Mouse (Mus musculus): ENCODE measurements around the gene Fars2.
"Not testable (repeated sequence)": the region's sequence is repeated elsewhere in the genome, so short reads cannot be mapped to it uniquely, and the experiment has no call there.

Gene Fars2

DNA sequence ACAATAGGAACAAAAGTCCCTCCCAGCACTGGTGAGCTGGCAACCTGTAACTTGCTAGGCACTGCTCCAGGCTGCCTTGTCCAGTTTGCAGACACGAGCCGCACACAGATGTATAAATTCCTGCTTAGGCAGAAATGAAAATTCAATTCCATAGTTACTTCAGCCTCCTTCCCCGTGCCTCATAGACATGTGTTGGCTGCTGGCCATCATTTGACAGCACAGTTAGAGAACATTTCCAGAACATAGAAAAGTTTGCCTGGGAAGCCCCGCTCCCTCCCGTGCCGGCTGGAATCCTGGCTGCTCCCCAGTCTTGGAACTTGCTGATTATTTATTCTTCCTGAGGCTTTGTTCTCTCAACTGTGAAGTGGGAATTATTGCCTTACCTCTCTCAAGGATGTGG is 178.6 kb downstream of the Fars2 start:
- peak; percentile 18 for DNase-seq (ENCODE audit: low spot score)

DNA sequence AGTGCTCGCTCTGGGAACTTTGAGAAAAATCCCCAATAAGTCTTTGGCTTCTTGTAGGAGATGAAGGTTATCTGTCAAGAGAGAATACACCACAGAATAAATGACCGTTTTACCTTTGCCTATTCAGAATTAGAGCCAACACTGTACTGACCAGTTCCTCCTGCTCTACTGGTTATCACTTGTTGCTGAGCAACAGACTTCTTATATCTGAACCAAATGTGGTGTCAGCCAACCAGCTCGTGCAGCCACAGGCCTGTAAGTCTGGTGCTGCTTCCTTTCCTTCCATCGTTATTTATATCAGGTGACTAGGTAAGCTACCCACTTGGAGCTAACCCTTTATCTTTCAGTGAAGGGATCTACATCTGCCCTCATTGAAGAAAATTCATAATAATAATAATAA is 179.4 kb downstream of the Fars2 start:
- DNase-seq (ENCODE audit: low spot score): no peak

GRCm38 (mm10) chr13:36297950-36298781 is 181.0 kb downstream of the Fars2 start:
- DNase-seq (ENCODE audit: low spot score): no peak

DNA sequence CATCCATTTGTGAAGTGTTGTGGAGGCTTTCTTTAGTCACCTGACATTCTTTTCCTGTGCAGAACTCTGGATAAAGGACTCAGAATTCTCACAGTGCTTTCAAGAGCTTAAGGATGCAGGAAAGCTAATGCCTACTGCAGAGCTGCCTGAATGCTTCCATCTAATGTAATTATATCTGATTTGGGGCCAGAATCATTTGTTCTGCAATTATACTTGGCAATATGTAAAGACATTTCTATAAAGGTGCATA is 181.5 kb downstream of the Fars2 start:
- no peak for DNase-seq (ENCODE audit: low spot score)

DNA sequence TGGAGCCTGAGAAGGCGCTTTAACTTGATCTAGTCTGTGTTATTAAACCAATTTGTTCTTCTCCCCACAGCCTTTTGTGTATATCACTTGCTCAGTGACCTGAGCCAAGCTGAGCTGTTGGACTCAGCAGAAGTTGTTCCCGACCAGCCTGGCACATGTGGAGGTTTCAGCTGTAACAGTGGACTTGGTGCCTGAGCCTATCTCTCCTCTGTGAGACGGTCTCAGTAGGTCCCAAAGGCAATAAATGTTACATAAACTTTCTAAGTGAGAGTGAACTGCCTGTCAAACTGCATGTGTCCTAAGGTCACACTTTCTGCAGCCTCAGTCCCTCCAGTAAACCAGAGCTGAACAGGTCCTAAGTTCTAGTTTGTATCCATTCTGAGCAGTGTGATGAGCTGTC is 185.6 kb downstream of the Fars2 start:
- no peak for DNase-seq (ENCODE audit: low spot score)

- no peak for DNase-seq (ENCODE audit: low spot score)
These were observed 188.1 kb downstream of the Fars2 start for GRCm38 (mm10) chr13:36305306-36305705.

GRCm38 (mm10) chr13:36307386-36307785 is 190.2 kb downstream of the Fars2 start:
- no peak for DNase-seq (ENCODE audit: low spot score)

GRCm38 (mm10) chr13:36309160-36309559 is 191.9 kb downstream of the Fars2 start:
- no peak for DNase-seq (ENCODE audit: low spot score)

- no peak for DNase-seq (ENCODE audit: low spot score)
These were observed 197.0 kb downstream of the Fars2 start for GRCm38 (mm10) chr13:36314218-36314617.

GRCm38 (mm10) chr13:36314860-36315800 is 197.9 kb downstream of the Fars2 start:
- no peak for DNase-seq (ENCODE audit: low spot score)

DNA sequence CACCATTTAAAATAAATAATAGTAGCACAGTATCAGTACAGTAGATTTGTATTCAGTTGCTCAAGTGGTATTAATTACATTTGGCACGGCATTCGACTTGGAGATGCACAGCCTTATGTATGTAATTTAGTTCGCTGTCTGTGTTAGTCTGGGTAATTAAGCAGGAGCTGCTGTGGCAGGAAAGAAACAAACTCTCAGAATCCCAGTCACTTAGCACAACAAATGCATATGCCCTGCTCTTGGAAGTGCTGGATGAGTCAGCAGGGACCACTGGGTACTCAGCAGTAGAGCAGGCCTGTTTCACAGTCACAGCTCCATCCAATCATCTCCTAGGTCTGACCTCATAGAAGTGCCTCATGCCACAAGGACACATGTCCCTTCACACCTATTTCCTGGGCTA is 200.6 kb downstream of the Fars2 start:
- no peak for DNase-seq (ENCODE audit: low spot score)

- DNase-seq (ENCODE audit: low spot score): no peak
These were observed 207.4 kb downstream of the Fars2 start for GRCm38 (mm10) chr13:36324624-36325023.

DNA sequence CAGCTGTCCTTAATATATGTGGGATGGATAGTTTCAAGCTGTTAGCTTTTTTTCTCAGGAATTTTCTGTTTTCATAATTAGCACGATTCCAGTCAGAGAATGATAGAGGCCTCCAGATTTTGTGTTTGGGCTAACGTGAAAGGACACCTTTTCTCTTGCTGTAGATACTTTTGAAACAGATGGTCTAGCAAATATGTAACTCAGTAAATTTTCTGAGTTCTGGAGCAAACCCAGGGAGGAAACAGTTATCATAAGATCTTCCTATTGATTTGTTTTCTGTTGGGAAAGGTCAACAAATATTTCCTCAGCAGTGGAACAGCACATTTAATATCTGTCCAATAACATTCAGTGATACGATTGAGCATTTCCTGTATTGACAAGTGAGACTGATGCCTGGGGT is 209.3 kb downstream of the Fars2 start:
- DNase-seq (ENCODE audit: low spot score): no peak

DNA sequence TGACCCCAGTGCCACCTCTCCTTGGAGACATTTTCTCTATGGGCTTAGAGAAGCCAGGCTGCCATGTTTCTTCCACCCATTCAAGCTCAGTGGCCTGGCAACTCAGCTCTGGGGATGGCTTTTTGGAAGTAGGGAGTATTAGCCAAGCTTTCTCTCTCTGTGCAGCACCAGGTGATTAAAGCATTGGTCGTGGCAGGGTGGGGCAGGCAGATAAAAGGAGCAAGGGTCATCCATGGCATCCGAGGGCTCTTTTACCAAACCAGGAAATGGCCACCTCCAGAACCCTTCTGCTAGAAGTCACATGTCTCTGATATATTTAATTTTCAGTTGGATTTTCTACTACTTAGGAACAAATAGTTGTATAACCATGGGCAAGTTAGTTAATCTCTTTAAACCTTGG is 212.7 kb downstream of the Fars2 start:
- DNase-seq (ENCODE audit: low spot score): no peak

DNA sequence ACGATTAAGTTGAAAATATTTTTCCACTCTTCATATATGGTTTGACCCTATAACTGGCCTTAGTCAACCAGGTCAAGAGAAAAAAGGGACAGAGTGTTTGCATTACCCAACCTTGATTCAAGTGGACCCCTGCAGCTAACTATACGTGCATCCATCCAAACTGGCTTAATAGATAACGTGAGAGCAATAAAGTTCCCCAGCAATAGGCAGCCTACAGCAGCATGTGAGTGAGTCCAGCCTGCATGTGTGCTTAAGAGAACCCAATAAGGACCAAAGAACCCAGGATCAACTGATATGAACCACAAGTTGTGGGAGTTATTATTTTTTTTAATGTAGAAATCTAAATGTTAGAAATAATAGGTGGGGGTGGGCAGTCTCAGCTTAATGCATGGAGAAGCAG is 213.3 kb downstream of the Fars2 start:
- no peak for DNase-seq (ENCODE audit: low spot score)

DNA sequence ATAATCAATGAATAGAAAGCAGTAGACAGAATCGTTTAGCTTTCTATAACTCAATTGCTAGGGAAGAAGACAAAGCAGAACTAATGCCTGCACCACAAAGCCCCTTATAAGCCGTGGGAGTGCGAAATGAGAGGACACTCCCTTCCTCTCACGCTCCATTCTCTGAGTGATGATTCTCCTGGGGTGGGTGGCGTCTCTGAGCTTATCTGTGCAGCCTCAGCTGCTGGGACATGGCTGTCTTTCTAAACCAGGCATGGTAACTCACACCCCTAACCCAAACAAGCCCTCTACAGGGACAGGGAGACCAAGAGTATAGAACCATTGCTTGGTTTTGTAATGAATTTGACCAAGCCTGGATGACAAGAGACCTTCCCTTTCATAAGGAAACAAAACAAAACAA is 217.5 kb downstream of the Fars2 start:
- DNase-seq (ENCODE audit: low spot score): no peak

GRCm38 (mm10) chr13:36351529-36351928 is 234.3 kb downstream of the Fars2 start:
- no peak for DNase-seq (ENCODE audit: low spot score)

GRCm38 (mm10) chr13:36357469-36357868 is 240.3 kb downstream of the Fars2 start:
- DNase-seq (ENCODE audit: low spot score): no peak

GRCm38 (mm10) chr13:36361419-36361818 is 244.2 kb downstream of the Fars2 start:
- no peak for DNase-seq (ENCODE audit: low spot score)

GRCm38 (mm10) chr13:36365719-36366118 is 248.5 kb downstream of the Fars2 start:
- DNase-seq (ENCODE audit: low spot score): not testable (repeated sequence)

DNA sequence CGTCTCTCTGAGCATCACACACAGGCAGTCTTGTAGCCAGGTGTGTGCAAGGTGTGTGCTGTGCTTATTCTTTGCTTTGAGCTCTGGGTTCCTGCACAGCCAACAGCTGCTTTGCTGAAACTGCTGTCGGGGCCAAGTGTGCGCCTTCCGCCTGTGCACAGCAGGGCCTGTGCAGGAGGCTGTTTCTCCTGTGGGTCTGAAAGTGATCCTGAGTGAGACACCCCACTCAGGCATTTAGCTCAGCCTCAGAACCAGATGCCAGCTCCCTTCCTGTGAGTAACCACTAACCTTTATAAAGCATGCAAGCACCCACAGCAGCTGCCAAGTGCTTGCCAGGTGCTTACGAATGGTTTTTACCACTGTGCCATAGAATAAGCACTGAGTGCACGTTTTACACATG is 249.1 kb downstream of the Fars2 start:
- DNase-seq (ENCODE audit: low spot score): no peak

DNA sequence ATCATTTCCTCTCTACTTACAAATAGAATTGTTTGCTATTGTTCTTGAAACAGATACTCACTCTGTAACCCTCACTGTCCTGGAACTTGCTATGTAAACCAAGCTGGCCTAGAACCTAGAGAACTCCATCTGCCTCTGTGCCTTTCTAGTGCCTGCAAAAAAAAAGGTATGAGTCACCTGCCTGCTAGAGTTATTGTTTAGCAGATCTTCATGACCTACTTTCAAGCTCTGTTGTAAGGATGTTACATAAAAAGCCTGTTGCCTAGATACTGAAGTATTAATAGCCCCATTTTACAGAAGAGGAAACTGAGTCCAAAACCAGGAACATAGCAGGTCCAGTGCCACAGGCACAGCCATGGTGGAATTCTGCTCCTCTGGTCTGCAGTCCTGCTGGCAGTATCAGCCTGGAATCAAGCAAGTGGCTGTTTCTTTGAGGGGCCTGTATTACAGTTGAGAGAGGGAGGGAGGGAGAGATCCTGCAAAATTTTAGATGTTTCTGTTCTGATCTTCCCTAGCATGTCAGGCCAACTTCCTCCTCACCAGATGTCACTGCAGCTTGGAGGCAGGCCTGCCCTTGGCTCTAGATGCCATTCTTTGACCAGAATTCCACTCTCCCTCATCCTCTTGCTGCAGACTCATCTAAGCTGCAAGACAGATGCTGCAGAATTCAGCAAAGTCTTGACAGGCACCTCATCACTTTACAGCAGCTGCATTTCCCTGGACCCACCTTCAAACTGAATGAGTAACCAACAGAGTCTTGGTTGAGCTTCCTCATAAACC is 250.7 kb downstream of the Fars2 start:
- DNase-seq (ENCODE audit: low spot score): no peak

GRCm38 (mm10) chr13:36368799-36369198 is 251.6 kb downstream of the Fars2 start:
- no peak for DNase-seq (ENCODE audit: low spot score)

Measured in ovary, postnatal 10 days (tissue).